Mouse (Mus musculus) adrenal gland, postnatal 25 days (tissue): Measurements from ENCODE around the gene Gm9821. TPM values are rescaled to one million over a fixed set of nuclear protein-coding genes. Genes with fewer than 3 reads are reported as not detected.

Source experiments
- DNase-seq: peaks from one replicate; pipeline ENCODE4 v3.0.0; 2021; ENCODE audit warnings: mixed read lengths
- long read RNA-seq: library from polyadenylated mRNA; stranded (forward); transcript quantifications from one replicate; pipeline ENCODE4 v2.0.0, GENCODE M21; 2021
- total RNA-seq: library from RNA; stranded (reverse); gene quantifications from 2 replicates; pipeline ENCODE4 v1.2.3, GENCODE M21; 2021

The Gm9821 gene
- not detected in 2 replicates for total RNA-seq
- long read RNA-seq: 0 reads

DNA sequence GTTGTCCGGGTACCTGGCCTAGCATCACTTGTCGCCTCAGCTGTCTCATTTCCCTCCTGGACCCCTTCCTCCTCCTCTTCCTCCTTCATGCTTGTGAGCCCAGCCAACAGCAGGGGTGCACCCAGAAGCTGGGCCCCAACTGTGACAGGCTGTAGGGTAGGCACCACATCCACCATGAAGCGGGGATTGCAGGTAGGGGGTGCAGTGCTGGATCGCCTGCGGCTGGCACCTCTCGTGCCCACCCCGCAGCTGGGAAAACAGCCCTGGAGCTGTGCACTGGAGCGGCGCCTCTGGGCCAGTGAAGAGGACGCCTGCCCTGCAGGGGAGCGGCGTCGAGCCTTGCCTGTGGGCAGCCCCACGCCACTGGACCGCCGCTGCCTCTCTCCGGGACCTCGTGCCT, at the start of gene Gm9821:
Gm9821 (plus strand) TSS at position 221 of the 400 bp plus-strand sequence.
- DNase-seq: no peak

GRCm38 (mm10) chr2:91897968-91898367, 47.5 kb upstream of the Gm9821 start:
- no peak for DNase-seq

GRCm38 (mm10) chr2:91899141-91899540, 46.4 kb upstream of the Gm9821 start:
- no peak for DNase-seq

- no peak for DNase-seq
Measured at GRCm38 (mm10) chr2:91900431-91900830, 45.1 kb upstream of the Gm9821 start.

DNA sequence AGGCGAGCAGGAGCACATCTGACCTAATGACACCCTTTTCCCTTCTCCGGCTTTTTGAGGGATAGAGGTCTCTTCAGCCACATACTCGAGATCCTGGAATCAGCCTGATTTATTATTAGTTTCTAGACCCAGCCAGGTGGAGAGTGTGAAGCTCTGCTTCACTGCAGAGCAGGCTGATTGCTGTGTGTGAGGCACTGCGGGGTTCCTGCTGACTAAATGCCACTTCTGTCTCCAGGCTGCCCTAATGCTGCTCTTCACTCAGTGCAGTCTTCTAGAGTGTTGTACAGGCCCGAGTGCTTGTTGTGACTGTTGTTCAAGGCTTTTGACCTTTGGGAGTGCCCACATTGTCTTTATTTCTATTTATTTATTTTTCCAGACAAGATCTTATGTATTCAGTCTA, 43.2 kb upstream of the Gm9821 start:
- no peak for DNase-seq

DNA sequence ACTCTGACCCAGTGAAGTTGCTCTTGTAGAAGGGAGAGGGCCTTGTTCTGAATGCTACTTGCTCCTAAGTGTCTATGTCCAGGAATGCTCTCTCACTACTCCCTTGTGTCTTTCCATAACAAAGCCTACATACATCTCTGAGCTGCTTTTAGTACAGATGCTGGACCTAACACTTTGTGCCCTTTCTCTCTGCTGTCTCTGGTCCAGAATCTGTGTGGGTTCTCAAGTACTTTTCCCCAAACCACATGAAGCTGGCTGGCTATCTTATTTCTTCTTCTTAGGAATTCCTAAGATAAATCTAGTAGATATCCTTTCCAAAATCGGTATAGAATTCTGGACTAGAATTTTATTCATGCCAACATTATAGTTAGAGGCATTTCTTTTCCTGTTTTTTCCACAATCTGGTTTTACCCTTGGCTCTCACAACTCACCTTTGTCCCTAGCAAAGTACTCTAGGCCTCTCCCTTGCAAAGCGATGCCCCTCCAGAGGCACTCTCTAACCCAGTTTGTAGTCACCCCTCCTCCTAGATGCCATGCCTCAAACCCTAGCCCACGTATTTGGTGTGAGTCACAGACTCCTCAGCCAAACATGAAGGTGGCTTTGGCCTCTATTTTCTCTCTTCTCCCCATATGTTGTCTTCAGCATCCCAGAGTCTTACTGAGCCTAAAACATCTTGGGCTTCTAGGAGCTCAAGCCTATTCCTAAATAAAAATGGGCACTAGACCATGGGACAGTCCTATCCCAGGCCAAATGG, 42.2 kb upstream of the Gm9821 start:
- DNase-seq: no peak

DNA sequence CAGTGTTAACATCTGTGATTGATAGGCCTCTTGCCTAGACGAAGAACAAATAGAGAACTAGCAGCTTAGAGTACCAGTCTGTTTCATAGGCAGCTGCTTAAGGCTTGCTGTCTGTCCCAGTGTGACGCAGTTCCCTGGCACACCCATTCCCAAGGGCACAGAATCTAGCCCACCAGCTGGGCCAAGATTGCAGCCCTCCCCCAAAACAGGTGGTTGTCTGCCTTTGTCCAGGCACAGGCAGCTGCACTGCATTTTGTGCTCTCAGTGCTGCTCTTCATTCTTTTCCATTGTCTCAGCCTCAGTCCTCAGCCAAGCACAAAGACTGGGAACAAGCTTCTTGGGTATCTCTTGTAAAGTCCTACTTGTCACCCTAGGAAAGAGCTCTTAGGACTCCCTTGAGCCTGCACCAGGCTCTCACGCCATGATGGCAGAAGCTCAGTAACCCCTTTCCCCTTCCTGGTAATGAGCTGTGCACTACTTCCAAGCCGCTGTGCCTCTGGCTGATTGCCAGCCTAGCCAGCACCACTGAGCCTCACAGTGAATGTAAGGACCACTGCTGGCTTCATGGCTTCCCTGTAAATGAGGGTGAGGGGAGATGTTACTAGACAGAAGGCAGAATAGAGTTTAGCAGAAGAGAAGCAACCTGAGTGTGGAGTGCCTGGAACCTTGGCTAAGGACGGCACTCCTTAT, 40.7 kb upstream of the Gm9821 start:
- no peak for DNase-seq

DNA sequence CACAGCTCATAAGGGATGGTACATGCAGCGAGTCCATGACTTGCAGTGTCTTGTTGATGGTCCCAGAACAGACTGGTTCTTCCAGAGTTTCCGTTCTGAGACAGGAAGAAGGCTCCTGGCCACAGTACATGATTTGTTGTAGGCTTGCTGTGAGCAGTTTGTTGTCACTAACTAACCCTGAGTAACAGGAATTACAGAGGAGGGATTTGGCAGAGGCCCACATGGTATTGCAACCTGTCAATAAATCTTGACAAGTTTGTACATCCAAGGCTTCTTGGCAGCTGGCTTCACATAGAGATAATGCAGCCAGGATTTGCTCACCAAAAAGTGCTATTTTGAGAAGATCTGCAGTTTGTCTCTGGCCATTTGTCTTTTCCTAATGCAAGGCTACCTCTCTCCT, 39.4 kb upstream of the Gm9821 start:
- DNase-seq: no peak

DNA sequence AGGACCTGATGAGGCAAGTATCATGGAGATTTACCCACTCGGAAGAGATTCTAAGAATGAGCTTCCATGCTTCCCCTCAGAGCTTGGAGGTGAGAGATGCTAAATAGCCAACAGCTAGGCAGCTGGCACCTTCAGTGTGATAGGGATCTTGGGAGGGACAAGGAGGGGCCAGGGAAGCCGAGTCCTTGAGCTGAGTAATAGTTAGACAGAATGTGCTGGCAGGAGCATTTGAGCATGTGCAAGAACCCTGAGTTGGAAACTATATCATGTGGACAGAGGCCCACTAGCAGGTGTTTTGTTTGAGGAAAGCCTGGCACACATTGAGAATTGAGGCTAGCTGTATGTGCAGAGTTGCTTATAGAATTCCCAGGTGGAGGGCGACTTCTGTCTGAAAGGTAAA, 32.9 kb upstream of the Gm9821 start:
- DNase-seq: no peak

DNA sequence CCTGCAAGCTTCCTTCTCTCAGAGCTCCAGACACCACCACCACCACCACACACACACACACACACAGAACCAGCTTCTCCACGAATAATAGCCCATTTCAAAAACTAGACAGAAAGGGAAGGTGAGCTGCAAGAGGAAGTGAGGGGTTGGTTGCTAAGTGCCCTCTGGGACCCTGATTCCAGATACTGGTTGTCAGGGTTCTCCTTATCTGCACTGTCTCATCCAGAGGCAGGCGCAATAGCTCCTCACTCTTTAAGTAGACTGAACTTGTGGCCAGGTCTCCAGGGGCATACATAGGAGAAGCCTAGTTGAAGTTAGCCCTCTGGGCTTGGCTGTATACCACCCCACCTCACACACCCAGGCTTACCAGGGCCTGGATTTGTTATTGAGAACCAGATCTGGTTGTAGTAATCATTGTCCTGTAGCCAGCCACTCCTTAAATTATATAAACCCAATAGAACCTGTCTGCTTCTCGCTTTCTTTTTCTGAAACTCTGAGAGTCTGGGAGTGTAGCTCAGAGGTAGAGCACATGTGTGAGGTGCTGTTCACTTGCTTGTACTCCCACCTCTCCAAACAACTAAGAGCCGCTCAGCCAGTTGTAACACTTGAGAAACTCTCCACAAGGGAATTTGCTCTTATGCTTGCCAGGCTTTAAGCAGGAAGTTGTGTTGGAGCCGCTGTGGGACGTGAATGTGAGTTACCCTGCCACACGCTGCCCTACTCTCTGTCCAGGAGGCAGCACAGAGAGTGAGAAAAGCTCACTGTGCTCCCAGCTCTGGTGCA, 32.0 kb upstream of the Gm9821 start:
- DNase-seq: no peak

DNA sequence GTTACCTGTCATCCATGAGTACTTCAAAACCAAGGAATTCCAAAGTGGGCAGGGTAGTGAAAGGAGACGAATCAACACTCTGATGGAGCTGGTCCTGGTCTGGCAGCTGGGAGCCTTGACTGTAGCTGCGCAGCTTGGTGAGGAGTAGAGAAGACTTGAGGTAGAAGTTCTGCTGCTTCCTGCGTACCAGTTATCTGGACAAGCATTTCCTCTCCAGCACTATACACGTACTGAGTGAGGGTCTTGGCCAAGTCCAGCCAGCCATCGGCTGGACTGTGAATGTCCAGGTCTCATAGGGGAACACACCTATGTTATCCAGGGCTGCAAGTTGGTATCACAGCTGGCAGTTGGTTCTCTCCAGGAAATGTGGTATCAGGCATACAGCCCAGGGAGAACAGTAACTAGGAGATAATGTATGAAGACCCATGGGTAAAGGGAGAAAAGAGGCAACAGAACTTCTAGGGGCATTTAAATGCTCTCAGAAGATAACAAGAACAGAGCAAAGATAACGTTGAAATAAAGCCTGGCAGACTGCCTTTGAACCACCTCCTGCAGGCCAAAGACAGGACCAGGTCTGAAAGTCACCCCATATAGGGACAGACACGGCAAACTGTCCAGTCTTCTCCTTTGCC, 29.0 kb upstream of the Gm9821 start:
- no peak for DNase-seq

DNA sequence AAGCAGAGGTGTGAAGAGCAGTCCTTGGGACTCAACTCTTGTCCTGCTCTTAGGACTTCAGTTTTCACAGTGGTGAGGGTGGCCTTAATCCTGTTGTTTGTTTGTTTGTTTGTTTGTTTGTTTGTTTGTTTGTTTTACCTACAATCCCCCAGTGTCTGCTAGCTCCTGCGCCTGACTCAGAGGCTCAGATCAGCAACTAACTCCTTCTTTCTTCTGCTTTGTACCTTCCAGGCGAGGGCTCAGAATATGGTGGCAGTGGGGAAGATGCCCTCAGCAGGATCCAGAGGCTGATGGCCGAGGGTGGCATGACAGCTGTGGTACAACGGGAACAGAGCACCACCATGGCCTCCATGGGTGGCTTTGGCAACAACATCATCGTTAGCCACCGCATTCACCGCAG, 28.4 kb upstream of the Gm9821 start:
- DNase-seq: no peak

DNA sequence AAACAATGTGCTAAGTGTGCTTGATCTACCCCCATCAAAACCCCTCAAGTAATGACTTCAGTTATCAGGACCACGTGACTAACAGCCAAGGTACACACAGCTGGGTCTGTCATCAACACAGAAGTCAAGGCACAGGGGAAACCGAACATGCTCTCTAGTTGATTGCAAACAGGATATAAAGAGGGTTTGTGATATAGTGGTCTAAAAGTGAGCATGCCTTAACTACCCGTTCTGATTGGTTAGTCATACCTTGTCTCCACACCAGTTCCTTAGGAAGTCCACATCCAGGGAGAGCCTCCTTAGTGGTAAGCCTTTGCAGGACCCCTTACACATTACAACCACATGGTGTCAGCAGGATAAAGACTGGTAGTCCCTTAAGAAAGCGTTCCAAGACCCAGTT, 25.4 kb upstream of the Gm9821 start:
- DNase-seq: no peak

DNA sequence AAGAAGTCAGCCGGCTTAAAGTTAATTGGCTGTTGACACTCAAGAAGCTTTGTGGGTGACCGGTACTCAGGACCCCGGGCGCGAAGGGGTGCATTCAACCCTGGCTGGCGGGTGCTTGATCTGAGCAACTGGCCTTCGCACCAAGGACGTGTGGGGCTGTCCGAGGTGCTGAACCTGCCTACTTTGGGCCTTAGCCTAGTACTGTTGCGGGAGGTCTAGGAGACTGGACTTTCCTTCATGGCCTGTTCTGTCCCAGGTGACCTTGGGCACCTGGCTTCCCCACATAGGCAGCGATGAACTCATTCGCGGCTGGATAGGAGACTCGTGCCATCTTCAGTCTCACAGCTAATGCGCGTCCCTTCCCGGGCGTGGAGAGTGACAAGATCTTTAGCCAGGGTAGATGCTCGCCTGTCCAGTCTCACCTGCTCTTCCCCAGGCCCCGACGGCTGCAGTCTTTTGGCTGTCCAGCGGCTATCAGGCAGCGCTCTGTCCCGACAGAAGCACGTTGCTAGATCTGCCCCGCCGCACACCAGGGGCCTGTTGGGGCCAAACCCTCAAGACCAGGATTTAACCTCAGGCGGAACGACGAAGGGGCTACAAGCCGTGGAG, 24.2 kb upstream of the Gm9821 start:
- DNase-seq: peak; percentile 87

DNA sequence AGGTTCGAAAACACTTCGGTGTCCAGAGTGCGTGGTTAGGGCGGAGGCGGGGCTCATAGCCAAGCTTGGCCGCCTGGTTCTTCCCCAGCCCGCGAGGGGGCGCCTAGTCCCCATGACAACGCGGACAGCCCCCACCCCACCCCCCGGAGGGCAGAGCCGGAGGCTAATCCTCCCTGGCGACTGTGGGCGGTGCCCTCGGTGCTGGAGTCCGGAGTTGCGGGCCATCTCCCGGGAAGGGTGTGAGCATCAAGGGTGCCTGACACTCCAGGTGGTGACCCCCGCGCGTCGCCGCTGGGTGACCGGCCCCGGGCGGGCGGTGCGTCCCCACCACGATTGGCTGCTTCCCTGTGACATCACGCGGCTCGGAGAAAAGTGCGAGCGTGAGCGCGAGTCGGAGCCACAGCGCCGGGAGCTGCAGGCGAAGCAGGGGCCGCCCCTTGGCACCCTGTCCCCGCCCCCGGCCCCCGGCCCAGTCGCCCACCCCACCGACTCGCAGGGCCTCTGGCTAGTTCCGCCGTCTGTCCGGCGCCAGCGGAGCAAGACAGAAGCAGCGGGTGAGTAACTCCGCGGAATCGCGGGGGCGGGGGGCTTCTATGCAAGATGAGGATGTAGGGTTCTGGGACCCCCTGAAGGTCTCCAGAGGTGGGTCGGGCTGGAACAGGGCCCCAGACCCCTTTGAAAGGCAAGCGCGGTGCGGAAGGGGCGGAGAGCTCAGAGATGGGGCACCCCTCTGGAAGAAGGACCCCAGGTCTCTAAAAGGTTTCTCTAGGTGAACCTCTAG, 23.5 kb upstream of the Gm9821 start:
- peak; percentile 56 for DNase-seq

GRCm38 (mm10) chr2:91922586-91923414, 22.7 kb upstream of the Gm9821 start:
- DNase-seq: no peak

DNA sequence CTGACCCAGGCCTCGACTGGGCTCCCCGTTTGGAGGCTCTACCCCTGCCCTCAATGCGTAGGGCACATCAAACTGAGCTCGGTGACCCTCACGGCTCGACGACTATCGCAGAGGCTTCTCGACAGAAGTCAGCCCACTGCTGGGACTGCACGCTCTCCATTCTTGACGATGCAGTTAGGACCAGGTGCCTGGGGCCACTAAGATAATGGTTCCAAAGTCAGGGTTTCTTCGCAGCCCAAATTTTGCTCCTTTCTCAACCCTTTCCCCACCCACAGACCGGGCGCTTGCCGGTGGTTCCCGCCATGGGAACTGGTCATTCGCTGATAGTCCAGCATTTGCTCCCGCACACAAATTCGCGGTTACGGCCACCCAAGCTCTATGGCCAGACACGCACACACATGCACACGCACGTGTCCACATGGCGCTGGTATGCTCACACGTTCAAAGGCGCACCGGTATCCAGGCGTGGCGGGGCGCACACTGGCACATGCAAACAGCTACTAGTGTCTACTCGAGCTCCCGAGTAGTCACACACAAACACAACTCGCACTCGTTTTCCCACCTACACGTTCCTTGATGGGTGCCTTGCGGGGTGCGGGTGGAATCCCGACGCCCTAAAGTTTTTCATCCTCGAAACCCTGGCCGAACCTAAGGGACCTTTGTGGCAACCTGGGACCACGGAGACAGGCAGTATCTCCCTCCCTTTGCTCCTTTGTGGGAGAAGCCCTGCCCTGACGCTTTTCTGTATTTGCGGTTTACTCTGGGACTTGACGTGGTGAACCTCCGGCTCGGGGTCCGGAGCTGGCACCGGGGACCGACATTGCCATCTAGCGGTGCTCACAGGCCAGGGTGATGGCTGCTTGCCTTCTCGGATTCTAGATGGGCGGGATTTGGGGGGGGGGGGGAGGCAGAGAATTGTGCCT, 21.8 kb upstream of the Gm9821 start:
- peak; percentile 80 for DNase-seq

GRCm38 (mm10) chr2:91924726-91925125, 20.8 kb upstream of the Gm9821 start:
- no peak for DNase-seq

DNA sequence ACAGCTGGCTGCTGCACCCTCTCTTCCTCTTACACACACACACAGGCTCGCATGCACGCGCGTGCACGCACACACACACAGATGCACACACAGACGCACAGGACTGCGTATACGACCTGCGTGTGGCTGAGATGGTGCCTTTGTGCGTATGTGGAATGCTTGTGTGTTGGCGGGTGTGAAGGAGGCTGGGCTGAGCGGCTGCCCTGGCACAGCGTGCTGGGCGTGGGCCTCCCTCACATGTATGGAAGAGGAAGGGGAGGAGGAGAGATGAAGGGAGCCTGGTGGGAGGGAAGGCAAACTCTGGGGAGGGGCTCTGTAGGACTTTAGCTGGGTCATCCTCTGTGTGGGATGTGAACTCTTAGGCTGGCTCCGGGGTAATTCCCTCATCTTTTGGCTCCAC, 20.1 kb upstream of the Gm9821 start:
- no peak for DNase-seq
